Mouse (Mus musculus): ENCODE data around the gene Prm2.
A peak's percentile ranks its signal among the peaks of the same experiment; 100 is the strongest.

The Prm2 gene

GRCm38 (mm10) chr16:10773543-10773942 lies 22.4 kb downstream of the Prm2 start:
- DNase-seq: no peak

DNA sequence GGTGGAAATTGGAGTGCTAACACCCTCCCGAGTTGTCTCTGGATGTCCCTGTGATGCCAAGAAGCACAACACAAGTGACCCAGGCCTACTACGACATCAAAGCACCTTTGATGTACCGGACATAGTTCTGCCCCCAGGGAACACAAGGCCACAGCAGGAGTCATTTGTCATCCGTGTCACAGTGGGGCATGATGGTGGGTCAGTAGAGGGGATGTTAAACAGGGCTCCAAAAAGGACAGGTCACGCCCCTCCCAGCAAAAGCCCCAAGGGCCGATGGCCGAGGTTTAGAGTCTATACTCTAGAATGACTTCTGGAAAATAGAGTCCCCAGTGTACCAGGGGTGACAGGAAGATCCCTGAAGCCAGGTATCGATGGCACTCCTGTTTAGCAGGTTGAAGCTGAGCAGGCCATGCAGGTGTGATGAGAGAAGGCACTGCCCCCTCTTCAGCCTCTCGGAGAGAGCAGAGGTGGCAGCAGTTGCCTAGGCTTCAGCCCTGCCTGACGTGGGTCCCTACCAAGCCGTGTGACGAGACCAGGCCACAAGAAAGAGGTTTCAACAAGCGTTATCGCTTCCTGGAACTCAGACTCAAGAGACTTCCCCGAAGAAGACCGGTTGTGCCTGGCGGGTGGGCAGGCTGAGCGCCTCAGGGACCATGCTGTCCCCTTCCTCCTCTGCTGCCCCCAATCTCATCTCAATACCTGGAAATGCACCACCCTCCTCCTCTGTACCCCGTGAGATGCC lies 24.0 kb downstream of the Prm2 start:
- DNase-seq: peak; percentile 40

DNA sequence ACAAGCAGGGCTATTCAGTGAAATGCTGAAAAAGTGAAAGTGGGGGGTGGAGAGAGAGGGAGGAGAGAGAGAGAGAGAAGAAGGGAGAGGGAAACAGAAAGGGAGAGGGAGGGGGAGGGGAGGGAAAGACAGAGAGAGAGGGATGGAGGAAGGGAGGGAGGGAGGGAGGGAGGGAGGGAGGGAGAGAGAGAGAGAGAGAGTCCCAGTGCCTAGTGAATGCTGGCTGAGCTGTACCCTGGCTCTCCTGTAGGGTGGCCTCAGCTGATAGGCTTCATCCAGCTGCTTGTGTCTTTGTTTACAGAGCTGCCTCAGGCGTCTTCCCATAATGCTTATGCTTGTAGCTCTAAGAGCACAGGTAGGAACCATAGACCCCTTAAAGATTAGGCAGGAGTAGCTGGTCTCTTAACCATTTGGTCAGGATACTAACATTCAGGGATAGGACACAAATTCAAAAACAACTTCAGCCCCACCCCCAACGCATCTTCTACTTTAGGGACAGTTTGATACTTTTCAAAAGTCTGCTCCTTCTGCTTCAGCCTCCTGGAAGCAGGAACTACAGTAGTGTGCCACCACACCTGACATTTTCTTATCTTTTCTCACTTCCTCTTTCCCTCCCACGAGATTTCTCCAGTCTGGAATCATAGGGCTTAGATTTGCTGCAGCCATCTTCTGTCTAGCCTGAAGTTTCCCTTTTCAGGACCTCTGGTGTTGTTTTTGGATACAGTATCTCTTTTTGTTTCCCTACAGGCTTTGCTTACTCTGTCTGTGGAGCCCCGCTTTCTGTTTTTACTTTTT lies 25.2 kb downstream of the Prm2 start:
- DNase-seq: no peak

DNA sequence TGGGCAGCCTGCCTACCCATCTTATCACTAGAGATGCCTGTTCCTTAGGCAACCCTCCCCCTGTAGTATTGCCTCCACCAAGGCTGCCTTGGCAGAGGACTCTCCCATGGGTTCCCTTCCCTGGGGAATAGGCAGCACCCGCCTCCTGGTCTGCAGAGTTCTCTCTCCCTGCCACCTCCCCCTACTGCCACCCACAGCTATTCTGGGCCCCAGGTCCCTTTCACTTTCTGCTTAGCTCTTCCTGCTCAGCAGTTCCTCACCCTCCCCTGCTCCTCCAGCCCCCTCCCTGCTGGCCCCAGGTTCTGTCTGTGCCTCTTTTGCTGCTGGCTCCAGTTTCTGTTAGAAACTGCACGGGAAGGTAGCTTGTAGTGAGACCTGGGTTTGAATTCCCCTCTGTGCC lies 26.3 kb downstream of the Prm2 start:
- DNase-seq: no peak

- peak; percentile 35 for DNase-seq
Measured at GRCm38 (mm10) chr16:10768821-10769220, 27.1 kb downstream of the Prm2 start.

- peak; percentile 69 for DNase-seq
Measured at GRCm38 (mm10) chr16:10767158-10767557, 28.8 kb downstream of the Prm2 start.

DNA sequence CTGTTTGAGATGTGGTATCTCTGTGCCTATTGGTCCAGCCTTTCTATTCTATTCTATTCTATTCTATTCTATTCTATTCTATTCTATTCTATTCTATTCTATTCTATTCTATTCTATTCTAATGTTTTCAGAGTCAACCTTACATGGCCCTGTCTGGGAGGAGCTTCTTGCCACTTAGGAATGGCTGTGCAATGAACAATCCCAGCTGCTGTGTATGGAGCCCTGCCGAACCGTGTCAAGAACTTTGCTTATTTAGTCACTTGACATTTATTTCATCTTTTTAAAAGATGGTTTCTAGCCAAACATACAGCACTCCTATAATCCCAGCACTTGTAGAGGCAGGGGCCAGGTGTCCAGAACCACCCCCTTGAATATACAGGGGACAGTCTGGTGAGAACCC lies 31.6 kb downstream of the Prm2 start:
- DNase-seq: no peak

GRCm38 (mm10) chr16:10763540-10764264 lies 32.2 kb downstream of the Prm2 start:
- no peak for DNase-seq

DNA sequence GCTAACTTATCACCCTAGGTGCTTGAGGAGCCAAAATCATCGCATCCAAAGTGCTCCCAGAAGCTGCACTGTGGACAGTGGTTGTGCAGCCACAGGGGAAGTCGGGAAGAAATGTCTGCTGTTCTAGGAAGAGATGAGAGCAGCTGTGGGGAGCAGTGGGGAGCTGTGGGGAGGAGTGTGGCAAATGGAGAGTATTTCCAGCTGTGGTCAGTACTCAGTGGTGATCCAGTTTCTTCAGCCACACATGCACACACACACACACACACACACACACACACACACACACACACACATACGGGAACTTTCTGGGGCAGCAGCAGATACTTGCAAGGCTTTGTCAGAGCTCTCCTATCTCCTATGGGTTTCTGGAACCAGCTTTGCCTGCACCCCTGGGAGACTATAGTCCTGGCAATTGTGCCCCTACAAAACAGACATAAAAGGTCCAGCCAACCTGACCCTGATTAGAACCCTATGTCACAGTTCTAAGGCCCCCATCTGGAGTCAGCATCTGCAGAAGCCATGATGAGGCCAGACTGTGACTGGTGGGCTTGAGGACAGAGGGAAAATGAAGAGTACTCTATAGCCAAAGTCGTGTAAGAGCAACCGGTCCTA lies 33.3 kb downstream of the Prm2 start:
- DNase-seq: no peak

- DNase-seq: no peak
Measured at GRCm38 (mm10) chr16:10761182-10761581, 34.8 kb downstream of the Prm2 start.

DNA sequence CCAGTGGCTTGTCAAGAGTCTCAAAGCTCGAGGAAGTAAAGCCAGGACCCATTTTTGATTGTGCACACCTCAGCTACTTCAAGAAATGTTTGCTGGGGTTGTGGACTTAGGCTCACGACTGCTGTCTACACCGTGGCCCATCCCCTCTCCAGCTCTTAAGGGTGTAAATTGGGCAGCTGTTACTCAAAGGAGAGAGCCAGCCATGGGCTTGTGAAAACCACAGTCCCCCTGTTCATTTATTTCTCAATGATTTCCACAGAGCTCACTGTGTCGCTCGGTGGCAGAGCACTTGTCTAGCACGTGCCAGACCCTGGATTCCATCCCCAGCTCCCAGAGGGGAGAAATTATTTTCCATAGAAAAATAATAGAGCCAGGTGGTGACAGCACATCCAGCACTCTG lies 39.8 kb downstream of the Prm2 start:
- DNase-seq: no peak

DNA sequence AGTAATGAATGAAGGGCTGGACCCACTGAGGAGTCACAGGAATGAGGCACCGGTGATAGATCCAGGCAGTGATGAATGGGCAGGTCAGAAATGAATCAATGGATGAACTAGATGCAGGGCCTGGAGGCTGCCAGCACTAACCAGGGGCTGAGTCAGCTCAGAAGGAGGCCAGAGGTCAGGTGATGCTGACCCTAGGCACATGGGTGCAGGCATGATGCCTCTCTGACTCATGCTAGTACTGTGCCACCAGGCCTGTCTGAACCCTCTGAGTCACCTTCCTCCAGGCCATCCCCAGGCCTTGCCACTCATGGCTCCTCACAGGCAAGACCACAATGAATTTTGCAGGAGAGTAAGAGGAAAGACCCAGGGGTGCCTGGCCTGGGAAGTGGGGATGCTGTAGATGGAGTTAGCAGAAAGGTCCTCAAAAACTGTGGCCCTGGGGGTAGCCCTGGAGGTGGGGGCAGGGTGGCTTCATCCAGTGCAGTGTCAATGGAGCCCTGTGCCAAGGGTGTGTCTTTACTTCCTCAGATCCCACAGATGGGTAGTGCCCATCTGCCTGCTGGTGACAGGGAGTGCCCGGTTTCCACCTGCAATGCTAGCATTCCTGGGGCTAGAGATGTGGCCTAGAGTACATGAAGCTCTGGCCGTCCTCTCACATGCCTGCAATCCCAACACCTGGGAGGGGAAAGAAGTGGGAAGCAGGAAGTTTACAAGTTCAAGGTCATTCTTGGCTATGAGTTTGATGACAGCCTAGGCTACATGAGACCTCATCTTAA lies 41.2 kb downstream of the Prm2 start:
- no peak for DNase-seq

DNA sequence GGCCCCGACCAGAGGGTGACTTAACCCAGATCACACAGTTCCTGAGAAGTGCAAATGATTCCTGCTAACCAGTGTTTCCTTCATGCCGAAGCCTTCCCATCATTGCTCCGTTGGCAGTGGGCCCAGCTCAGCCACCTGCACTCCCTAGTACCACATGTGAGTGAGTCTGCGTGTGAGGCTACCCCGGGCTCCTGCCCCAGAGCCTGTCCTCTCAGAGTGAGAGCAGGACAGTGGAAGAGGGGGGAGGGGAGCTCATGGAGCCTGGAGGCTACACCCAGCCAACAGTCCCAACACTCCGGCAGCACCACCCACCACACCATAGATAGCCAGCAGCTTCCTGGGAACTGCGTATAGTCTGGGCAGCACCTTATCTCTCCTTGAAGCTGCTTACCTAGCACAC lies 46.1 kb downstream of the Prm2 start:
- DNase-seq: no peak

DNA sequence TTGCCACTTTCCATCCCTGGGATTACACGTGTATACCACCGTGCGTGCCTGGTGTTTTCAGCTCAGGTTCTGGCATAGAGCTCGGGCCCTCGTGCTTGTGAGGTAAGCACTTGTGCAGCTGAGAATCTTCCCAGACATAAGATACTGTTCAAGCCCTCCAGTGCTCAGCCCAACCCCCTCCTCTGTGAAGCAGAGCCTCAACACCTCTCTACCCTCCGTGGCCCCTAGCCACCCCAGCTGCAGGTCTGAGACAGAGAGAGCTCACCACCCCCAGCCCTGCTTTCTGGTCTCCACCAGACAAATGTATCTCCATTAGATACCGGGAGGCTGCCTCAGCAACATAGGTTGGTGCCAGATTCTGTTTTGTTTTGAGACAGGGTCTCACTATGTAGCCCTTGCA lies 46.7 kb downstream of the Prm2 start:
- no peak for DNase-seq

All from liver (tissue).